Mouse (Mus musculus): ENCODE data around the gene Aftph.

- TF ChIP-seq CTCF (IDR thresholded peaks at IDR 0.05), result no peak
- TF ChIP-seq EP300 (IDR thresholded peaks at IDR 0.05), result no peak
These were observed 97.2 kb downstream of the Aftph start for GRCm38 (mm10) chr11:20644166-20644565.
